Mouse (Mus musculus): ENCODE data around the gene Tfap2d.

- TF ChIP-seq CTCF (IDR thresholded peaks at IDR 0.05; ENCODE audit: low read depth) (no peak), EP300 (IDR thresholded peaks at IDR 0.05; ENCODE audit: low read depth) (no peak)
Observed at GRCm38 (mm10) chr1:19096921-19097320, 5.9 kb upstream of the Tfap2d start.
